Mouse (Mus musculus): ENCODE data around the gene Abr.

GRCm38 (mm10) chr11:76419179-76419578 lies 202.9 kb downstream of the Abr start:
- no peak for TF ChIP-seq POLR2A (IDR thresholded peaks at IDR 0.05; ENCODE audit: insufficient read depth, low read length)
- no peak for TF ChIP-seq EP300 (IDR thresholded peaks at IDR 0.05; ENCODE audit: insufficient read depth, low read depth, low read length)
